Mouse (Mus musculus): ENCODE results near the gene Fryl.

The Fryl gene

DNA sequence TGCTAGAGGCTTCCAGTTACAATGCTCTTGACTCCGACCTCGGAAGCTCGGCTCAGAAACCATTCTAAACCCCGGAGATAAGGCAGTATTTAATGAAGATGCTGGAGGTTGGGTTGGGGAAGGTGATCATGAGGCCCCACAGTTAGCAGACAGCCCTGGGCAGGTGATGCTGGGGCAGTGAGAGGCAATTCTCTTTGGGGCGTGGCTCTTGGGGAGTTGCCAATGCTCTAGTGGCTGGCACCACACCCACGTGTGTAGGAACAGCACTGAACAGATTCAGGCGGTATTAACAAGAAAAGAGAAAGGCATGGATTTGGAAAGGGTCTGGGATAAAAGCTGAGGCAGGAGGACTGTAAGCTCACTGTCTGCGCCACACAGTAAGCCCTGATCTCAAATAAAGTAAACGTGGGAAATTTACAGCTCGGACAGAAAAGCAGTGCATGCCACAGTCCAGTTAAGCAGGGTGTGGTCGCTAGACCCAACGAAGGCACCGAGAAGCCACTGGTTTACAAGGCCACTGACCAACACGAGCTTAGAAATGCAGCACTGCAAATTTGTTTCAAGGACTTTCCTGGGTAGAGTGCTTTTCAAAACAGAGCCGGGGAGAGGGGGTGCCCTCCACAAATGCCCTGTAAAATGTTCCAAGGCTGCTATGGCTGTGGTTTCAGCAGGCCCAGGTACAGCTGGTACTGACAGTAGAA lies 100.0 kb downstream of the Fryl start:
- DNase-seq = no peak

GRCm38 (mm10) chr5:73153802-73154465 lies 102.5 kb downstream of the Fryl start:
- DNase-seq = no peak

GRCm38 (mm10) chr5:73152206-73152605 lies 104.2 kb downstream of the Fryl start:
- DNase-seq = no peak

DNA sequence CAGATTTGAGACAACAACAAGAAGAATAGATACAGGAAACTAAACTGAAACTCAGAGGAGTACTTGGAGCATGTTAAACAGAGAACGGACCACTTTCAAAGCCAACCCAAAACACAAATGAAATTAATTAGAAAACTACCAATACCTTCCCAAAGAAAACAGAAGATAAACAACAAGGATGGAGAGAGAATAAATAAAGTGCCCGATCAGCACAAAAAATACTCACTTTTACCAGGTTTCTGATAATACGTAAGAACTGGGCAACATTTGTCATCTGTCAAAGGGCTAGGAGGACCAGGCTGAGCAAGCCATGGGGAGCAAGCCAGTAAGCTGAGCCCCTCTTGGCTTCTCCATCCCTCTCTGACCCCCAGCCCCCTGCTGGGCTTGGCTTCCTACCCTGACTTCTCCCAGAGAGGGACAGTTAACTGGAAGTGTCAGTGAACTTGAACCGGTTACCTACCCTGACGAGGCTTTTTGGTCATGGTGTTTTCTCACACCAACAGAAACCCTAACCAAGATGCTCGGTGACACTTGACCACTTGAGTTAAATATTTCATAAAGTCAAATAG lies 105.5 kb downstream of the Fryl start:
- no peak for DNase-seq

DNA sequence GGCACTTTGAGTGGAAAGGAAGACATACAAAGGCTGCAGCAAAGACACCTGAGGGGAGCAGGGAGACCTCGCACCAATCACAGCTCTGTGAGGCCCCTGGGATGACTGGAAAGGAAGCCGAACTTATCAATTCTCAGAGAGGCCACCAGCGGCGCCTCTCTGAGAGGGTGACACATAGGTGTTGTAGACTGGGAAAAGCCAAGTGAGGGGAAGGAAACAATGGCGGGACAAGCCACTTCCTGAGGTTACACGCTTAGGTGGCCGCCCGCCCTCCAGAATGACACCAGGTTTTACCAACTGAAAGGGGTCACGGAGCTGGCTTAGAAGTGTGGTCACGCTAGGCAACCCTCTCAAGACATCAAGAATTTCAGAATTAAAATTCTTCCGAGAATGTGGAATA lies 111.4 kb downstream of the Fryl start:
- no peak for DNase-seq

DNA sequence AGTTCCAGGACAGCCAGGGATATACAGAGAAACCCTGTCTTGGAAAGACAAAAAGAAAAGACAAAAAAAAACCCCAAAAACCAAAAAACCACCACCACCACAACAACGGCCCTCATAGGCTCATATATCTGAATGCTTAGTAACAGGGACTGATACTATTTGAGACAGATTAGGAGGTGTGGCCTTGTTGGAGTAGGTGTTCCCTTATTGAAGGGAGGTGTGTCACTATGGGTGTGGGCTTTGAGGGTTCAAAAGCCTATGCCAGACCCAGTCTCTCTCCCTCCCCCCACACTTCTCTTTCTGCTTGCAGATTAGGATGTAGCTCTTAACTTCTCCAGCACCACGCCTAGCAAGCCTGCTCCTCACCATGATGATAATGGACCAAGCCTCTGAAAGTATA lies 114.7 kb downstream of the Fryl start:
- no peak for DNase-seq

GRCm38 (mm10) chr5:73141161-73141560 lies 115.3 kb downstream of the Fryl start:
- no peak for DNase-seq

DNA sequence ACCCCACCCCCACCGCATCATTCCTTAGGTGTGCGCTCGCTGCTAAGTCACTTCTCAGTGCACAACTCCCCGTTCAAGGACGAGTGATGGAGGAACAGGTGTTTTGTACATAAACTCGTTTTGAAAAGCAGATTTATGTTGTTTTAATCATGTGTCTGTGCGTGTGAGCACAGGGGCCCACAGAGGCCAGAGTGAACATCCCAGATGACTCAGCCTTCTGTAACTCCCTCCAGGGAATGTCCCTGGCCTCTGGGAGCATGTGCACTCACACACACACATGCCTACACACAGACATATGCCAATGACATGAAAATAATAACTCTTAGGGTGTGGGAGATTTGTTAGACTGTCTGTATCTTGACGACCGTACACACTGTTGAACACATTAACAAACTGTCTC lies 118.9 kb downstream of the Fryl start:
- no peak for DNase-seq

DNA sequence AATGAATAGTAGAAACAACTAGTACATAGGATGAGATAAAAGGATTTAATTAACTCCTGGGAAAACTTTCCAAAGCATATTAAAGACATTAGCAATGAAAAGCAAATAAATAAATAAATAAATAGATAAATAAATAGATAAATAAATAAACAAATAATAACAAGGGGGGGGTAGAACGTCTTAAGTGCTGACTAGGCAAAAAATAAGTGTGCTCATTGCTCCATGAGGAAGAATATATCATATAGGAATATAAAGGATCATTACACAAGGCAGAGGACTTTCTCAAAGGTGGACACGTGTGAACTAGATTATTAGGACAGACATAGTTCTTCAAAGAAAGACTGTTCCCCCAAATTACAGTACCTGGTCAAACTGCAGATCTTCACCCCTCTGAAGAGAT lies 120.5 kb downstream of the Fryl start:
- DNase-seq = no peak

DNA sequence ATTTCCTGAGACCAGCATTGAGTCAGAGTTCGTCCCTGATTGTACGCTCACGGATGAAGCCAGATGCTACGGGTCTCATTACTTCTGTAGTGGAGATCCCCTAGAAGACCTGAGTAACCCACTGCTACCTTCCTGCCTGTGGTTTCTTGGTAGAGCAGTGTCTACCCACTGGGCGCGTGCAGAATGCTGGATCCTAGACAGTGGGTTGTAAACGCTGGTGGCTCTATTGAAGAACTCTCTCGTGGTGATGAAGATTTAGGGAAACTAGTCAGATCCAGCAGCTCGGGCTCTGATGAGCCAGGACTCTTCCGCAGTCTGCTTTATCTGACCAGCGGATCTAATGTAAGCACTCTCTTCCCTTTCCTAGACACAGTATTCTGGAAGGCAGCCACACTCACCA lies 121.3 kb downstream of the Fryl start:
- DNase-seq = no peak

DNA sequence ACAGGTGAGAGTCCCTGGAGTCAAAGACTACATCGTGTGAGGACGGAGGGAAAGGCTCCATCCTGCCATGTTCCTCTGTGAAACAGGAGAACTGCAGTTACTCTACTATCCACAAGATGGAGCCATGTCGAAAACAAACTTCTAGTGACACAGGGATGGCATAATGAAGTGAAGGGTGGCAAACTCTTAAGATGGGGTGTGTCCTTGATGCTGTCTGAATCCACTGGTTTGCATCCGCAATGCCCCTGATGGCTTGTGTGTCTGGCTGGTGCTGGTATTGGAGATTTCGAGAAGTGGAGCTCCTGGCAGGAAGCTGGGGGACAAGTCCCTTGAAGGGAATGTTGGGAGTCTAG lies 122.6 kb downstream of the Fryl start:
- DNase-seq = peak; percentile 56

GRCm38 (mm10) chr5:73132998-73133832 lies 123.2 kb downstream of the Fryl start:
- no peak for DNase-seq

- no peak for DNase-seq
Measured at GRCm38 (mm10) chr5:73130984-73131383, 125.4 kb downstream of the Fryl start.

GRCm38 (mm10) chr5:73129871-73130270 lies 126.5 kb downstream of the Fryl start:
- DNase-seq = no peak

DNA sequence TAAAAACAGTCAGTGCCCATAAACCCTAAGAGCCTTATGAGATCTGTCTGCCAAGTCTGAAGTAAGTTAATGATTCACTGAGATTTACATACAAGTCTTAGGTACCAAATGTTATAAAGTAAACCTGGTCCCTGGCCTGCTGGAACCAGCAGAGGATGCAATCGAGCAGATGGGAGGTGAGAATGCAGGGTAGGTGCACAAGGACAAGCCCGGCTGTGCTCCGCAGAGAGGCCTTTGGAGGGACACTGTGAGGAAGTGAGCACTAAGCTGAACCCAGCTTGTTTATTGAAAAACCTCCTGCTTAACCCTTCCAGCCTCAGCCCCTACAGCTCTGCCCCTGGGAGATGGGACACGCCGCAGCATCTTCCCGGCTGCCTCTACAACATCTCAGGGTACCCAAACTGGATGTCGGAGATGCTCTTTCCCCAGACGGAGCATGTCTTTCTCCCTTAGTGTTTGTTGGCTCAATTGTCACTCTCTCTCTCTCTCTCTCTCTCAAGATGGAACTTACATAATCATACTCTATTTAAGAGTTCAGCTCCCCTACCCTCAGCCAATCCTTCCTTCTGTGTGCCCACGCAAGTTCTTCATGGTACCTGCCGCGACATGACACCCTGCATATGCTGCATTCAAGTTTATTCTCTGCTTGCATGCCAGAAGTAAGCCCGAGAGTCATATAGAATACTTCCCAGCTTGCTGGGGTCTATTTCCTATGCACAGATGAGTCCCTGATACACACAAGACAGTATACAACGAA lies 136.3 kb downstream of the Fryl start:
- DNase-seq = no peak

DNA sequence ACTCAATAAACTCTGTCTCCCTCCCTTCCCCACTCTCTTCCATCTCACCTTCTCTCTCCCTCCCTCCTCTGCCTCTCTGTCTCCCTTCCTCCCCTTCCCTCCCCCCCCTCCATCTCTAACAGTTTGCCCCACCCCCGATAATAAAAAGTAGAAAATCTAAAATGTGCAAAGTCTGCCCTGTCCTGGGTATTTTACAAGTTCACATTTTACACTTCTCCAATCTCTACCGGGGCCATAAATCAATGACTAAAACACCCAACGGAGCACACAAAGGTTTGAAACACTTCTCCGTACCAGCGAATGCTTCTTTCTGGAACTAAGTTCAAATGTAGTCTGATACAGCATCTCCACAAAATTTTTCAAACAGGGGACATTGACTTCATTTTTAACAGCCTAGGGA lies 136.9 kb downstream of the Fryl start:
- no peak for DNase-seq

- no peak for DNase-seq
Measured at GRCm38 (mm10) chr5:73118786-73119185, 137.6 kb downstream of the Fryl start.

DNA sequence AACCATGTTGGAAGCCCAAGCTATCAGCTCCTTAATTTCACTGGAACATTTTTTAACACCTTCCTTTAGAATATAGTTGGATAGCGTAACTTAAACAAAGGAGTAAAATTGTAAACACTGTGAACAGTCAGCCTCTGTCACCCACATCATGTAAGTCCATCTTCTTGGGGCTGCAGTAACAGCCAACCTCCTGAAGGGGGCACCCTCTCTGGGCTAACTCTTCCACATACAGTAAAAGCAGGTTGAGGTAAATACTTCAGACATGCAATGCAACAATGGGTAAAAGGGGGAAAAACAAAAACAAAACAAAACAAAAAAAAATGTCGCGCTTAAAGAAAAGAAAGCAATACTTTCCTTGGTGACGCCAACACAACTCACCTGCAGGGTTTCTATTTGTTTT lies 141.5 kb downstream of the Fryl start:
- peak; percentile 49 for DNase-seq

DNA sequence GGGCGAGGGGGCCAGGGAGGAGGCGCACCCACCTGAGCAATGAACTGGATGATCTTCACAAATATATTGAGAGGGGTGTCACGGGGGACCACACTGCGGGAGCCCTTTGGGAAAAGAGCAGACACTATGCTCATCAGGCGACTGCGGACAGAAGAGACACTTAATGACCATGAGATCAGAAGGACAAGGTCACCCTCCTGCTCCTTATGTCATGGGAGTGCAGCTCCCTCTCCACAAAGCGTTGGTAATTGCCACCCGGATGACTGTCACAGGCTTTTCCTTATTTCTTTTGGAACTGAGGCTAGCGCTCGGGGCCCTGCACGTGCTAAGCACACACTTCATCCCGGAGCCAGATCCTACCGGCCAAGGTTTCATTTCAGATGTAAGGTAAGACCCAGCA lies 144.1 kb downstream of the Fryl start:
- no peak for DNase-seq

GRCm38 (mm10) chr5:73103657-73104056 lies 152.8 kb downstream of the Fryl start:
- DNase-seq = no peak

GRCm38 (mm10) chr5:73102342-73102989 lies 154.0 kb downstream of the Fryl start:
- no peak for DNase-seq

DNA sequence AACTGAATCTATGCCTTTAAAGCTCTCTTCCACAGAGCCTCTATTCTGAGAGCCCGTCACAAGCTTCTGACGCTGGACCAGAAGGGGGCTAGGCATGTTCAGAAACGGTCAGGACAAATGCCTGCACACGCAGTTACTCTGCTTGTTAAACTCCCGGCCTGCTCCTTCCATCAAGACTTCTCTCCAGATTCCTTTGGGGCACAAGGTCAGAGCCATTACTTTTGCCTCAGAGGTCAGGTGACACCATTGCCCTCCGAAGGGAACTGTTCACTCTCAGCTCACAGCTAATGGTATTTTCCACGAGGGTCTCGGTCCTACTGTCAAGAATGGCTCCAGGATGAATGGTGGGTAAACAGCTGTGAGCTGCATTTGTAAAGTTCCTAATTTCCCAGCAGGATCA lies 164.2 kb downstream of the Fryl start:
- DNase-seq = no peak

Data from thymus, postnatal 25 days (tissue).